Mouse (Mus musculus) ES-E14 (cell line): Measurements from ENCODE around the gene Gstm1.

Experiments used
- HCFC1 ChIP-seq: IDR thresholded peaks from 2 replicates; pipeline ENCODE4 v1.6.1; 2012; ENCODE audit warnings: low read length, inconsistent platforms, borderline replicate concordance; ENCODE audit not compliant: insufficient read depth
- MAFK ChIP-seq: IDR thresholded peaks from 2 replicates; pipeline ENCODE4 v1.6.1; 2014; ENCODE audit warnings: mild to moderate bottlenecking, low read depth, low read length, inconsistent platforms; ENCODE audit not compliant: insufficient read depth
- ZNF384 ChIP-seq: IDR thresholded peaks from 2 replicates; pipeline ENCODE4 v1.6.1; 2012; ENCODE audit warnings: low read depth, low read length, inconsistent platforms

GRCm38 (mm10) chr3:108061420-108061819 lies 43.6 kb upstream of the Gstm1 start:
- TF ChIP-seq MAFK (no peak), ZNF384 (no peak), HCFC1 (no peak)
